Mouse (Mus musculus): ENCODE results near the gene Anp32e.

GRCm38 (mm10) chr3:95907613-95908012 lies 21.4 kb upstream of the Anp32e start:
- TF ChIP-seq CTCF (IDR thresholded peaks at IDR 0.05) (no peak), EP300 (IDR thresholded peaks at IDR 0.05) (no peak)

Data from lung, postnatal 0 days (tissue).